Mouse (Mus musculus) CD8-positive naive resting alpha-beta T cell, adult 2 months (primary cell): ENCODE results near the gene Stk25.

Experiments
- DNase-seq, 2 experiments: peaks; one replicate each; pipeline ENCODE4 v3.0.0; 2022; ENCODE audit warnings: low read depth in 2 of 2, low spot score in 2 of 2

The Stk25 gene

DNA sequence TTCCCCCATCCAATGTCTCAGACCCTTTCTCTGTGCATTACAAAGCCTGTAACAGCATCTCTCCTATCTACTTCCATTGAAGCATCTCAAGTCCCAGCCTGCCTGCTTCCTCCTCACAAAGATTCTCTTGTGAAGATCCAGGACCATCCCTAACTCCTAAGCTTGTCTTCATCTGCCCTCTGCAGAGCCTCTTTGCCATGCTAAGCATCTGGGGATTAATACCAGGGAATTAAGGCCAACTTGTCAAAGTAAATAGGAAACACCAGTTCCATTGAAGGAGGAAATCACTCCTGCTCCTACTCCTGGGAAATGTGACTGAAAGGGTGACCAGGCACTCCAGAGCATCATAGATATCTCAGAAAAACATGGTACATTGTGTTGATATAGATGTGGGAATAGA, 11.5 kb upstream of the Stk25 start:
- no peak for DNase-seq

DNA sequence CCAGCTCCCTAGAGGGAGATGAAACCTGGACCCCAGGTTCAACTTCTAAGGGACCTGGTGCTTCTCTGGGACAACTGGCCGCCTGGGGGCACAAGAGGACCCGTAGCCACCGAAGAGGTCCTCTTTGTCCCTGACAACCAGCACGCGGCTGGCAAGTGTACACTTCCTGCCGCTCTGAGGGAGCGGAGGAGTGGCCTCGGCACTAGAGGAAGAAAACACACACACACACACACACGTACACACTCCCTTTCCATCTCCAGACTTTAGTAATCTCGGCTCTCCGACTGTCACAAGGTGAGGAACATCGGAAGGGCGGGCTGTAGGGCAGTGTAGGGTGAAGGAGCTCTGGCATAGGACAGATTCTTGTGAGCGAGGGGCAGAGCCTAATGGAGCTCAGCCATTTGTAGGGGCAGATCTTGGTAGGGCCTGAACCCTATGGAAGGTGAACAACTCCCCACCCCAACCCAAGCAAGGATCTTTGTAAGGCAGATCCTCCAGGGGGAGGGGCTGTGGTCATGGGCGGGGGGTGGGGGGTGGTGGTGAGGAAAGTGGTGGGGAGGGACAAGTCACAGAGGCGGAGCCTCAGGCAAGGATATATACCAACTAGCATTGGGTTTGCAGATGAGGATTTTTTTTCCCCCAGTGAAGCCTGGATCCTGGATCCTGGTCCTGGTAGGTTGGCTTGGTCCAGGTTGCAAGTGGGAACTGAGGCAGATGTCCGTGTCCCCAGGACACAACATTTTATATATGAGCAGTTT, 10.5 kb upstream of the Stk25 start:
- peak; percentile 64 to 67 for DNase-seq

DNA sequence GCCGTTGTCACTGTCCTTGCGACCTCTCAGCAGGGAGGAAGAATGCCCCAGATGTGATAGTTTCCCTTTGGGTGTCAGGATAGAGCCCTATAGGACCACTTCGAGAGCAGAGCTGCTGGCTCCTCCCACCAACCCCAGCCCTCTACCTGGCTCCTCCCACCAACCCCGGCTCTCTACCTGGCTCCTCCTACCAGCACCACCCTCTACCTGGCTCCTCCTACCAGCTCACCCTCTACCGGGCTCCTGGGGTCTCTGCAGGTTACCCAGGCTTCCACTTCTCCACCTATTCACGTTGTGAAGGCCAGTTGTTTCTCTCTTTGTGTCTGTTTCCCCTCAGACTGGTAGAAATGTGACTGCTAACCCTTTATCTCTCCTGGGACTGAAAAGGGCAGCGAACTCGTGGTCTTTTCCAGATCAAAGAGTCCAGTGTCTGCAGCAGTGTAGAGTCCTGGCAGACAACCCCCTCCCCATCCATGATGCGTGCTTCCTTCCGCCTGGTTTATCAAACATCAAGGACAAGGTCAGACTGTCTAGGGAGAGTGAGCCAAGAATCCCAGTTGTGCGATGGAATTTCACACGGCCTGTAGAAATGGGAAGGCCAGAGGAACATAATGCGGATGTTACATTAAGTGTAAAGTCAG, 9.4 kb upstream of the Stk25 start:
- DNase-seq, result peak; percentile 31 to 55

DNA sequence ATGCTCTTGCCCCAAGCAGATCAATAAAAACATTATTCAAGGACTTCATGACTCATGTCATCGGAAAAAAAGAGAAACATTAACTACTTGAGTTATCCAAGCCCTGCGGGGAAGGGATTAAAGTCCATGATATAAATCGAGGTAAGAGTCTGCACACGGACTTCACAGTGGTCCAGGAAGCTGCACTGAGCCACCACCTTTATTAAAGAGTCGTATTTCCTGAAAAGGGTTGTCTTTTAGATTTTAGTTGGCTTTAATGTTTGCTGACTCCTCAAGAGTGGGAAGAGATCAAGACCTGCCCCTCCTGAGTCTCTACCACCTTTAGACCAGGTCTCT, 1.5 kb downstream of the Stk25 start:
- DNase-seq, result no peak

DNA sequence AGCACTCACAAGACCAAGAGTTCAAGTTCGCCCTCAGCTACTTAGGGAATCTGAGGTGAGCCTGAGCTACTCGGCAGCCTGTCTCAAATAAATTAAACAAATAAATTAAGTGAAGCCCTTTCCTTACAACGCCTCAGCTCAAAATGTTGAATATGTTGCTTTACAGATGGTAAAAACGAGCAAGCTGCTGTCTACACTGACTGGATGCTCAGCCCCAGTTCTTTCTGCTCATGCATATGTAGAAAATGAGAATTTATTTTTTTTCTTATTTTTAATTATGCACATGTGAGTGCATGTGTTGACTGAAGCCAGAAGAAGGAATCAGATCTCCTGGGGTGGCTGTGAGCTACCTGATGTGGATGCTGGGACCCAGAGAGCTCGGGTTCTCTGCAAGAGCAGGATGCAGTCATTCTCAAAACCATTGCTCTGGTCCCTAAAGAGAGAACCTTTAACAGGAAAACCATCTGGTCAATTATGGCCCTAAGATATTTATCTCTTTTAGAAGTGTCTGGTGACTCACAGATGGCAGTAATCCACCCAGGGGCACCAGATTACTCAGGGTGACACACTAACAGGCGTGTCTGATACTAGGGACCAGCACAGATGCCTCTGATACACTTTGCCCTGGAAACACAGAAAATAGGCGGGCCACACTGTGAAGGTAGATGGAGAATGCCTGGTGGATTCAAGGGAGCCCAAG, 2.0 kb downstream of the Stk25 start:
- no peak for DNase-seq

DNA sequence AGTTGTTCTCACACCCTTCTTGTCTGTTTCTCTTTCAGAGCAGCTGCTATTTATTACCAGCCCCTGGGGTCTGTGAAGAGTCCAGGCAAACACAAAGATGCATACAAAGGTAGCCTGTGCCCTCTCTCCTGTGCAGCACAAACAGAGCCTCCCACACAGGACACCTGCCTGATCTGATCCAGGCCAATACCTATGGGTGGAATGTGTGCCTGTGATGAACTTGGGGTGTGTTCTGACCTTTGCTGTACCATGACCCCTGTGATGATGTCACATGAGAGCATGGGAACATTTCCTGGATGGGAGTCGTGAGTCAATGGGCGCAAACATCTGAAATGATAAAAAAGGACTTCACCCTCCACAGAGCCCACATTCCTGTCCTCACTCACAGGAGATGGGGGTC, 3.7 kb downstream of the Stk25 start:
- no peak for DNase-seq

DNA sequence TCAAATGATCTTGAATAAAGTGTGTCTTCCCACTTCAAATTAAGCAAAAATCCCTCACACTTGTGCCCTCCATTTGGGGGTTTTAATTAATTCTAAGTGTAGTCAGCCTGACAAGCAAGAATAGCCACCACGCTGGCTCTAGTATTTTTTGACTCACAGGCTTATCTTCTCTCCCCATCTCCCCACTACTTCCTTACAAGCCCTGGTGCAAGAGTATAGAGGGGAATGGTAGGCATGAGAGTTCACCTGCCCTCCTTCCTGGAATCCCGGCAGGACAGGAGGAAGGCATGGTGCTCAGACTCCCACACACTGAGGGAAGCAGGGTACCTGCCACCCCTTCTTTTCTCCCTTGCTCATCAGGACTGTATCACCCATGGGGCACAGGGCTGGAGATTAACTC, 4.2 kb downstream of the Stk25 start:
- DNase-seq, result no peak

DNA sequence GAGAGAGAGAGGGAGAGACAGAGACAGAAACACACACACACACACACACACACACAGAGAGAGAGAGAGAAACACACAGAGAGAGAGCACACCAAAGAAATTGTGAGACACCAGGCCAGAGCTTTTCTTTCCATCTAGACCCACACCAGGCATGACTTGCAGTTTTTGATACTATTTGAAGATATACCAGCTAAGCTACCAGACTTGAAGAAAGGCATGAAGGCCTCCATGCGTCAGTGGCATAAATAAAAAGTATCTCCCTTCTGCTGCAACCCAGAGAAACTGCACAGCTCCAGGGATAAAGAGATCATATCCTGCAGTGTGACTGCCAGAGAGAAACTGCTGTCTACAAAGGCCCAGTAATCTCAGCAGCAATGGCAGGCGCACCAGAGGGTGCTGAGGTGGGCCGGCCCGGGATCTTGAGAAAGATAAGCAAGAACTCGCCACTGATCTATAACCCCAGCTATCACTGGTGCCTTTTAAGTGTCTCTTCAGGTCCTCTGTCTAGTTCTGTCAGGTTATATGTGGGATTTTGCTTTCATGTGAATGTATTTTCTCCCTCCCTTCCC, 8.8 kb downstream of the Stk25 start:
- no peak for DNase-seq

DNA sequence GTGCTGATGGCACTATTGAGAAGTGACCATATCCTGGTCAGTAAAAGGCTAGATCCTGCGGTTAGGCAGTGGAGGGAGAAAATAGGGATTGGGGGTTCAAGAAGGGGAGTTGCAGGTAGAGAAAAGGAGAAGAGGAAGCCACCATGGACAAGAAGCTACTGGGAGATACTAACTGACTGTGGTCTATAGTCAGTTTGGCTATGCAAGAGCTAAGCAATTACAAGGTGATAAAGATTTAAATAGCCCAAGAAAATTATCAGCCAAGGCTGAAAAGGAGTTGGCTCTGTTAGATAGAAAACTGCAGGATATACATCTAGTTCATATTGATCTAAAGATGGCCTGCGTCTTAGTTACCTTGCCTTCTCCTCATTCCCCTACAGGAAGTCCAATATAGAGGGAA, 15.8 kb downstream of the Stk25 start:
- DNase-seq, result no peak

DNA sequence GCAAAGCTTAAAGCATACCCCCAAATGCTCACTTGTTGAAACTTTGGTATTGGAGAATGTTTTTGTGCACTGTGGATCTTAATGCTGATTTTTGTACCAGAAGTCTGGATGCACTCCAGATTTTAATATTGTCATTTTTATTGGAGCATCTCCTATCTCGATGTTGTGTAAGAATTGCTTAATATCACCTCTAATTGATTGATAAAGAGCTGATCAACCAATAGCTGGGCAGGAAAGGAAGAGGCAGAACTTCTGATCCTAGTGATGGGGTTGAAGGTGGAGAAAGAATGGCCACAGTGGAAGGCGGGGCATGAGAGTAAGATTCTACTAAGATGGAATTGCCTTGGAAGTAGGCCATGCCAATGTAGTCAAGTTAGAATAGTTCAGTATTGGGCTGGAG, 16.5 kb downstream of the Stk25 start:
- DNase-seq, result no peak

DNA sequence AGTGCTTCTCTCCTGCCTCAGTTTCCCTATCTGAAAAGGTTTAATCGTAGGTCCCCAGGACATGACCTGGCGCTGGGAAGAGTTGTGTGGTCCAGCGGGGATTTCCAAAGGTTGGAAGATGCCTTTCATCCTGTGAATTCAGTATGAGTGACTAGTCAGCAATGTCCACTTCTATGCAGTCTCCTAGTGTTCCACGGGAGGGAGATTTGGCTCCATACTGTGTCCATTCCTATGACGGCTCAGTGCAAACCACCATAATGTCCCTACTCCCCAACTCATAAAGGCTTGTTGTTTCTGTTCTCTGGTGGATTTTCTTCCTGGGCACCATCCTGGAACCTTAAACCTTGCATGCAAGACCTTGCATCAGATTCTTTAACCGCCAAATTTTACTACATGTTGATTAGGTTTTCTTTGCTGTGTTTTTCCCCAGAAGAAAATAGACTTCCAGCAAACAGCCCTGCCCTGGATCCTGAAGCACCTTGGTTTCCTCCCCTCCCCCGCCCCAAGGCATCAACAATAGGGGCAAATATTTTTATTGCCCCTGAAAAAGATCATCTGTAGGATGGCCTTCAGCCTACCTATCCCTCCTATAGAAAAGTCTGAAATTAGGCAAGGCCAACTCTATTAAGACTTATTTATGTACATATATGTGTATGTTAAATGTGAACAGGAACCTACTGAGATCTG, 22.1 kb downstream of the Stk25 start:
- no peak for DNase-seq

DNA sequence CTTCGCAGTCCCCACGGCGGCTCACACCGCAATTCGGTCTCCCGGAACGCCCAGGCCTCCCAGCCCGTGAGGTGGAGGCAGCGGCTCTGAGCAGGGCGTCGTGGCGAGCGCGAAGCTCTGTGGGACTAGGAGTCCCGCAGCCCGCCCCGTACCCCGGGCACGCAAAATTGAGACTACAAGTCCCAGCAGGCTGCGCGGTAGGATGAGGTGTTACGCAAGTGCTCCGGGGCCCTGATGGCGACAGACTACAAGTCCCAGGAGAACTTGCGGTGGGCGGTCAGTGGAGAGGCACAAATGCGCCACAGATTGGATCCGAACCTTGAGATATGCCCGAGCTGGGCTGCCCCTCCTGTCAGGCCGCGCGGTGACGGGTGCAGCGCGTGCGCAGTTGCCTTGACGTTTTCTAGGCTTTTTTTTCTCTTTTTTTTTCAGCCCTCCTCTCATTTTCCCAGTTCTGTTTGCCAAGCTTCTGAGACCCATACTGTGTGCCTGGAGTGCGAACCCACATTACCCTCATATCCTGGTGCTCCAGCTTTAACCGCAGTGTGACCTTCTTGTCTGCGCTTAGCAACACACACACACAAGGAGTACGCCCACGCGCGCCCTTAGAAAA, 22.8 kb downstream of the Stk25 start:
- DNase-seq, result peak; percentile 95 to 96

DNA sequence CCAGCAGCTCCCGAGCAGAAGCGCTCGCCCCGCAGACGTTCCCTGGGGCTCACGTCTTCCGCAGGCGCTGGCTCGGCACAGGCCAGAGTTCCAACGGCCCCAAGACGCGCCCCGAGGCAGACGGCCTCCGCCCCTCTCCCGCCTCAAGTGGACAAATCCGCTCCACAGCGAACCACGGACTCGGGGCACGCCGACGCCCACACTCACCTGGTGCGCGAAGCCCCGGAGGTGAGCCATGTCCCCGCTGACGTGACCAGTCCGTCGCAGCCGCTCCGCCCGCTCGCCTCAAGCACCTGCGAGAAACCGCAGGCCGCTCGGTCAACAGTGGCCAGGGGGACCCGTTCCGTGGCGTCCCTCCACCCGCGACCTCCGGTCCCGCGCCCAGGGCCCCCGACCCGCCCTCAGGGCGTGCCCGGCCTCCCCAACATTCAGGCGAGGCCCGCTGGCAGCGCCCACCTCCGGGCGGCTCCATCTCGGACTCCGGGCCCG, 23.3 kb downstream of the Stk25 start:
- no peak for DNase-seq

DNA sequence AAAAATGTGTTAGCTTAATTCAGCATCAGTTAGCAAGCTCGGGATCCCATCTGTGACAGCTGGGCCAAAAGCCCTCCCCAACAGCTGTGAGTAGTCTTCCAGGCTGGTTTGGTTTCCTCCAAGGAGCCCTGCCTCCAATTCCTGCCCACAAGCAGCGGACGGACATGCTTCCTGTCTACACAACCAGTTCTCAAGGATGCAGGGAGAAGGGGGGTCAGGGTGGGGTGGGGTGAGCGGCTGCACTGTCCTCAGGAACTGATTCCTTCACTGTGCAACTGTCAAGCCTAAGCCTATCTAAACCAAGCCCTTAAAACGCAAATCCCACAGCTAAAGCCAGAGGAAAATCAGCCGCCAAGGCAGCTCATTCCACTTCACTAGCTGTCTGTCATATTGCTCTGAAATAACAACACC, 24.0 kb downstream of the Stk25 start:
- no peak for DNase-seq

DNA sequence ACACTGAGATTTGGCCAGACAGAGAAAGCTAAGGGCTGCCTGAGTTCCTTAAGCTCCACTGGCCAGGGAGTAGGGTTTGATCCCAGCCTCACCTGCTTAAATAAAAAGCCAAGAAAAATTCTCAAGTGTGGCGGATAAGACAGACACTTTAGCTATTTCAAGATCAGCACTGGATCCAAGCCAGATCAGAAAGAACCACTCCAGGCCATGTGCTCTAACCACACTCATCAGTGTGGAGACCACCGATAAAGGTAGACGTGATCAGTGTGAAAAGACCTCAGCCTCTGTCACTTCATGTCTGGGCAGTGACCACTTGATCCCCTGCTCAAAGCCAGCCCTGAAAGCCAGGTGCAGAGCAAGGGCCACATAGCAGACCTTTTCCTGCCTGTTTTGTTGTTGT, 25.7 kb downstream of the Stk25 start:
- no peak for DNase-seq

DNA sequence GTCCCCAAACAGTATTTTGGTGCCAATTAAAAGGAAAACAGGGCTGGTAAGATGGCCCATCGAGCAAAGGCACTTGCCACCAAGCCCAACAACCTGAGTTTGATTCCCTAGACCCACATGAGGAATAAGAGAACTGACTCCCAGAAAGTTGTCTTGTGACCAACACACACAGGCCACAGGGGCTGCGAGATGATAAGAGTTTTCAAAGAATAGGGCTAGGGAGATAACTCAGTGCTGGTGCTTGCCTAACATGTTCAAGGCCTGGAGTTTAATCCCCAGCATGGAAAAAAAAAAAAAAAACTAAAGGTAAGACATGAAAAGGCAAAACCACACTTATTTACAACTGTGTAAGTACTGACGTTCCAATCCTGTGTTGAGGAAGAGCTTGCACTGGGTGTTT, 27.7 kb downstream of the Stk25 start:
- no peak for DNase-seq

DNA sequence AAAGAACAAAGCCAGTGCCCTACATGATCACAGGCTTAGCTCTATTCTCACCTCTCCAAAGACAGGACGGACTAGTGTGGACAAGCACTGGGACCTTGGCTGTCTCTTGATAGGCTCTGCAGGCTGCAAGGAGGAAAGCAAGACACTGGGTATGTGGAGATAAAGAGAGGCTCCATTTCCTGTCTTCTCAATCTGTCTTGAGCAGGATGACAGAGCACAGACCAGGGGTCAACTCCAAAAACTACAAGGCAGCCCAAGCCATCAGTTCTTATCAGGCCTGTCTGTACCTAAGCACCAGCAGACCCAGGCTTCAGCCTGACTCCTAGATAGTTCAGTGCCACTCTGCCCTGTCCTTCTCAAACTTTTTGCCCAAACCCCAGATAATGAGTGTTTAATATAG, 34.0 kb downstream of the Stk25 start:
- DNase-seq, result no peak

DNA sequence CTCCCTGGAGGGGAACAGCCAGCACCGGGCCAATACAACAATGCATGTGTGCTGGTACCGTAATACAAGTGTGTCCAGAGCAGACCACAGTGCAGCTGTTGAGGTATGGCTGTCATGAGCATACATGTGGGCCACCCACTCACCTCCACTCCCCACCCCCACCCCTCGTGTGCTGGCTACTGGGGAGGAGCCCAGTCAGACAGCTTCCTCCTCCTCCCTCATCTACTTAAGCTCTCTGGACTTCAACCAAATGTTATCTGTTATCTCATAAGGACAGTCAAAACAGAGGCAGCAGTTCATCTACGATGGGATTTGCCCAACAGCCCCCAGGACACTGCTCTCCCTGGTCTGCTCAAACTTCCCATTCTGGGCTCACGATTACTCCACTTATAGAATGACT, 39.5 kb downstream of the Stk25 start:
- DNase-seq, result no peak

DNA sequence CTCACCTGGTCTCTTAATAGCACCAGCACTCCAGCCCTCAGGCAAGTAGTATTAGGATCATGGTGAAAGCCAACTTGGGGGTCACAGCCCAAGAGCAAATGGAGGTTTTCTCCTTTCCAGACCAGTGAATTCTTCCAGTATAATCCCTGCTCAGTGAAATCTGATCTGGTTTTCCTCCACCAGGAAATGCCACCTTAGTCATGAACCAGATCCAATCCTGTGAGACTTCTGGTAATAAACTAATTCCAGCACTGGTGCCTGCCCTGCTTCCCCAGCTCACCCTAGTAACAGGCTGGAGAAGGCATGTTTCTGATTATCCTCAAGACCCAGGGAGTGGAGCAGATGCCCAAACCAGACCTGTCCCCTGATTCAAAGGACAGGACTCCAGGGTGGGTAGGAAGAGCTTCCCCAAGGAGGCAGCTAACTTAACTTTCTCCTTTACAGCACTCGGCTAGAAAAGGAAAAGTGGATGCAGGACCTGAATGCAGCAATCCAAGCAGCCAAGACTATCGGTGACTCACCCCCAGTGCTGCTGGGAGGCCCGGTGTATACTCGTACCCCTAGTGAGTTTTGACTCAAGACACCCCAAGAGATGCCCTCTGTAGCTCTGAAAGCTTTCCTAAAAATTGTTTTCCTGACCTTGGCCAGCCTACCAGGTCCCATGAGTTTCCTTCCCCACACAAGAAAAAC, 40.3 kb downstream of the Stk25 start:
- DNase-seq, result no peak

DNA sequence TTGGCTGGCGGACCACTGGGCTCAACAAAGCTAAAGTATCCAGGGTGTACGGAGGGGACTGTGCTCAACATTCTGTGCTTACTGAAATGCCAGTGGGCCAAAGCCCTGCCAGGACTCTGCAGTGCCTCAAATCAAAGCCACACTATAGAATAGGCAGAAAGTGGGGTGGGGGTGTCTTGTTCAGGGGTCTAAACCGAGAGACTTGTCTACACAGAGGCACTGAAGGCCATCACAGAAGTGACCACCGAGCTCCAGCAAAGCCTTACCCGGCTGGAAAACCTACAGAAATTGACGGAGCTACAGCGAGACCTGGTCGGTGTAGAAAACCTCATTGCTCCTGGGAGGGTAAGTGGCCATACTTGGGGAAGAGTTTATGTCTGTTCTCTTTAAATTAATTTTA, 48.7 kb downstream of the Stk25 start:
- no peak for DNase-seq
